Mouse (Mus musculus) liver, adult 2 months (tissue): ENCODE data around the gene Myh9.

Experiments
- CTCF ChIP-seq: fragments of 200-500 bp; IDR thresholded peaks from 2 replicates; pipeline ENCODE4 v1.5.1; 2011; ENCODE audit warnings: low read depth, low read length, control low read depth
- POLR2A ChIP-seq: fragments of 200-500 bp; IDR thresholded peaks from 2 replicates; pipeline ENCODE4 v1.6.1; 2011; ENCODE audit warnings: low read length, control low read depth; ENCODE audit not compliant: insufficient read depth; ENCODE audit errors: extremely low read depth

DNA sequence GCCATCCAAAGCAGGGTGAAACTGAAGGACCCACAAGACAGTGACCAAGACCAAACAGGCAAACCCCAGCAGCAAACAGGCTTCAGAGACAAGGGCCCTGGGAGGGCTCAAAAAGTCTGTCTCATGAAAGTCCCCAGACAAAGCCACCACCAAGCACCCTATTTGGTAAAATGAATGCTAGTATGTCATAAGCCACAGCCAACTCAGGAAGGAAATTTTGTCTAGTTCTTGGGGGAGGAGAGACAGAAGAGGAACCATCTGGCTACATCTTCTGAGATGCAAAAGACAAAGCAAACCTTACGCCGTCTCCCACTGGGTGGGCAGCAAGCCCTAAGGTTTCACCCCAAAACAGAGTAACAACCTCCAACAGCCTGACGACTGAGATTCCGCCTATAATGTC is 36.3 kb downstream of the Myh9 start:
- TF ChIP-seq CTCF = no peak
- TF ChIP-seq POLR2A = no peak
